Mouse (Mus musculus): ENCODE measurements around the gene Frem1. TPM values are rescaled to one million over a fixed set of nuclear protein-coding genes. Genes with fewer than 3 reads are reported as not detected.

The Frem1 gene
- polyA plus RNA-seq, 1 experiment: 1.9 TPM

- Histone ChIP-seq H3K27ac (ENCODE audit: control insufficient read depth, insufficient read depth, low read depth, low read length) (no peak overlapping the region), H3K27me3 (ENCODE audit: control insufficient read depth, insufficient read depth, low read length) (no peaks in the 10 kb centered on the region), H3K4me1 (ENCODE audit: control insufficient read depth, insufficient read depth, low read length) (no peaks in the 10 kb centered on the region), H3K4me3 (ENCODE audit: control insufficient read depth, low read depth, low read length) (no peak overlapping the region), H3K36me3 (ENCODE audit: control insufficient read depth, insufficient read depth, low read length) (no peaks in the 10 kb centered on the region)
- TF ChIP-seq POLR2A (IDR thresholded peaks at IDR 0.05; ENCODE audit: control insufficient read depth, low read depth, low read length): no peak
- TF ChIP-seq CTCF (IDR thresholded peaks at IDR 0.05; ENCODE audit: control insufficient read depth, insufficient read depth, insufficient replicate concordance, low read depth, low read length): no peak
Measured at GRCm38 (mm10) chr4:83061564-83061963, 9.4 kb upstream of the Frem1 start.

- TF ChIP-seq POLR2A (IDR thresholded peaks at IDR 0.05; ENCODE audit: control insufficient read depth, low read depth, low read length) (no peak), CTCF (IDR thresholded peaks at IDR 0.05; ENCODE audit: control insufficient read depth, insufficient read depth, insufficient replicate concordance, low read depth, low read length) (no peak)
- no peaks in the 10 kb centered on the region for H3K36me3 ChIP-seq (ENCODE audit: control insufficient read depth, insufficient read depth, low read length)
- no peak overlapping the region for H3K27ac ChIP-seq (ENCODE audit: control insufficient read depth, insufficient read depth, low read depth, low read length)
- no peak overlapping the region for H3K4me3 ChIP-seq (ENCODE audit: control insufficient read depth, low read depth, low read length)
- no peaks in the 10 kb centered on the region for H3K4me1 ChIP-seq (ENCODE audit: control insufficient read depth, insufficient read depth, low read length)
- H3K27me3 ChIP-seq (ENCODE audit: control insufficient read depth, insufficient read depth, low read length): no peaks in the 10 kb centered on the region
Measured at GRCm38 (mm10) chr4:83058617-83059016, 6.5 kb upstream of the Frem1 start.

- Histone ChIP-seq H3K27me3 (ENCODE audit: control insufficient read depth, insufficient read depth, low read length) (no peaks in the 10 kb centered on the region), H3K4me3 (ENCODE audit: control insufficient read depth, low read depth, low read length) (no peak overlapping the region), H3K4me1 (ENCODE audit: control insufficient read depth, insufficient read depth, low read length) (no peaks in the 10 kb centered on the region), H3K27ac (ENCODE audit: control insufficient read depth, insufficient read depth, low read depth, low read length) (no peak overlapping the region), H3K36me3 (ENCODE audit: control insufficient read depth, insufficient read depth, low read length) (no peaks in the 10 kb centered on the region)
- TF ChIP-seq CTCF (IDR thresholded peaks at IDR 0.05; ENCODE audit: control insufficient read depth, insufficient read depth, insufficient replicate concordance, low read depth, low read length) (no peak), POLR2A (IDR thresholded peaks at IDR 0.05; ENCODE audit: control insufficient read depth, low read depth, low read length) (no peak)
Measured at GRCm38 (mm10) chr4:83058182-83058581, 6.0 kb upstream of the Frem1 start.

- Histone ChIP-seq H3K4me3 (ENCODE audit: control insufficient read depth, low read depth, low read length) (no peak overlapping the region), H3K4me1 (ENCODE audit: control insufficient read depth, insufficient read depth, low read length) (peaks cover 4% of the 10 kb centered on the region; the same call in 1 of the 2 replicates), H3K27ac (ENCODE audit: control insufficient read depth, insufficient read depth, low read depth, low read length) (no peak overlapping the region), H3K36me3 (ENCODE audit: control insufficient read depth, insufficient read depth, low read length) (no peaks in the 10 kb centered on the region), H3K27me3 (ENCODE audit: control insufficient read depth, insufficient read depth, low read length) (no peaks in the 10 kb centered on the region)
- TF ChIP-seq CTCF (IDR thresholded peaks at IDR 0.05; ENCODE audit: control insufficient read depth, insufficient read depth, insufficient replicate concordance, low read depth, low read length): no peak
- TF ChIP-seq POLR2A (IDR thresholded peaks at IDR 0.05; ENCODE audit: control insufficient read depth, low read depth, low read length): no peak
Measured at GRCm38 (mm10) chr4:83056496-83056895, 4.4 kb upstream of the Frem1 start.

- Histone ChIP-seq H3K36me3 (ENCODE audit: control insufficient read depth, insufficient read depth, low read length) (no peaks in the 10 kb centered on the region), H3K4me3 (ENCODE audit: control insufficient read depth, low read depth, low read length) (no peak overlapping the region), H3K27ac (ENCODE audit: control insufficient read depth, insufficient read depth, low read depth, low read length) (no peak overlapping the region), H3K27me3 (ENCODE audit: control insufficient read depth, insufficient read depth, low read length) (no peaks in the 10 kb centered on the region), H3K4me1 (ENCODE audit: control insufficient read depth, insufficient read depth, low read length) (peaks cover 4% of the 10 kb centered on the region; the same call in 1 of the 2 replicates)
- no peak for TF ChIP-seq POLR2A (IDR thresholded peaks at IDR 0.05; ENCODE audit: control insufficient read depth, low read depth, low read length)
Measured at GRCm38 (mm10) chr4:83055444-83055843, 3.3 kb upstream of the Frem1 start.

- Histone ChIP-seq H3K4me1 (ENCODE audit: control insufficient read depth, insufficient read depth, low read length) (peaks cover 4% of the 10 kb centered on the region; the same call in 1 of the 2 replicates), H3K36me3 (ENCODE audit: control insufficient read depth, insufficient read depth, low read length) (no peaks in the 10 kb centered on the region), H3K27me3 (ENCODE audit: control insufficient read depth, insufficient read depth, low read length) (no peaks in the 10 kb centered on the region), H3K4me3 (ENCODE audit: control insufficient read depth, low read depth, low read length) (no peak overlapping the region), H3K27ac (ENCODE audit: control insufficient read depth, insufficient read depth, low read depth, low read length) (no peak overlapping the region)
- no peak for TF ChIP-seq POLR2A (IDR thresholded peaks at IDR 0.05; ENCODE audit: control insufficient read depth, low read depth, low read length)
- no peak for TF ChIP-seq CTCF (IDR thresholded peaks at IDR 0.05; ENCODE audit: control insufficient read depth, insufficient read depth, insufficient replicate concordance, low read depth, low read length)
Measured at GRCm38 (mm10) chr4:83053206-83053605, 1.1 kb upstream of the Frem1 start.

GRCm38 (mm10) chr4:83051176-83051575 is 963 bp downstream of the Frem1 start:
- H3K4me3 ChIP-seq (ENCODE audit: control insufficient read depth, low read depth, low read length): no peak overlapping the region

More at GRCm38 (mm10) chr4:83051176-83051575, 963 bp downstream of the Frem1 start:
- Histone ChIP-seq H3K4me1 (ENCODE audit: control insufficient read depth, insufficient read depth, low read length) (peaks cover 4% of the 10 kb centered on the region; the same call in 1 of the 2 replicates), H3K36me3 (ENCODE audit: control insufficient read depth, insufficient read depth, low read length) (no peaks in the 10 kb centered on the region), H3K27me3 (ENCODE audit: control insufficient read depth, insufficient read depth, low read length) (no peaks in the 10 kb centered on the region), H3K27ac (ENCODE audit: control insufficient read depth, insufficient read depth, low read depth, low read length) (no peak overlapping the region)
- TF ChIP-seq CTCF (IDR thresholded peaks at IDR 0.05; ENCODE audit: control insufficient read depth, insufficient read depth, insufficient replicate concordance, low read depth, low read length) (no peak), POLR2A (IDR thresholded peaks at IDR 0.05; ENCODE audit: control insufficient read depth, low read depth, low read length) (no peak)

All from testis, adult 2 months (tissue).